Mouse (Mus musculus): ENCODE results near the gene Ptprc.

DNA sequence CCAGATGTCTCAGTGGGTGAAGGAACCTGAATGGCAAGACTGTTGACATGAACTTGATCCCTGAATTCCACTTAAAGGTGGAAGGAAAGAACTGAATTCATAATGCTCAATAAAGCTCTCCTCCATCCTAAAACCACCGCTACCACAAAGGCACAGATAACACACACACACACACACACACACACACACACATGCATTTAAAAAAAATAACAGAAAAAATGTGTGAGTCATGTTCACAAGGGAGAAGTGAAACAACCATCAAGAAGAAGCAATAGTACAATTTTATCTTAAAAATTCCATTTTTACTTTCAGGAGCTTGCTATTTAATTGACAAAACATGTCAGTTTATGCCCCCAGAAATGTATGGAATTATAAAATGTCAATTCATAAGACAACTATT is 95.2 kb downstream of the Ptprc start:
- no peak for TF ChIP-seq CTCF (IDR thresholded peaks at IDR 0.05)
- TF ChIP-seq EP300 (IDR thresholded peaks at IDR 0.05; ENCODE audit: insufficient read depth, low read depth, low read length) = no peak

Data from heart, adult 2 months (tissue).